Mouse (Mus musculus): Measurements from ENCODE around the gene B3gnt9. TPM values are rescaled to one million over a fixed set of nuclear protein-coding genes. Genes with fewer than 3 reads are reported as not detected.

B3gnt9 gene
- polyA plus RNA-seq, 1 experiment from 2014 or later = 27.4 TPM

DNA sequence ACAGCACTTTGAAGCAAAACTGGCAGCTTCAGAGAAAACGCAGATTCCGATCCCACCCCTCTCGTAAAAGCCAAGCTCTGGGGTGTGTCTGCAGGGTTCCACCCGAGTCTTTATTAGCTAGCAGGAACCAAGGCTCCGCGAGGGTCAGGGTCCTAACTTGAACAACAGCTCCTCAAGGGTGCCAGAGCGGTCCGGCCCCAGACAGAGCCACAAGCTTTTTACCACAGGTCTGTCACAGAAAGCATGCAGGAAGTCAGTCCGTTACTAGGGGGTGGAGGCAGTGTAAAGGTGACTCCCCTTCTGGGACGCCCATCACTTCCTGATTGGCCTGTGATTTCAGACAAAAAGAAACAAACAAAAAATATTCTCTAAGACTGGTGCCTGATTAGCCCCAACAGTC, 10.2 kb upstream of the B3gnt9 start:
- Histone ChIP-seq H3K27me3 (replicated peaks) (peaks cover 52% of the 10 kb centered on the region), H3K9me3 (no peaks in the 10 kb centered on the region), H3K9ac (no peak overlapping the region; the same call in 1 of the 2 replicates), H3K4me3 (replicated peaks) (peak overlapping the region; percentile 66), H3K27ac (no peak overlapping the region), H3K4me2 (peak overlapping the region; percentile 86), H3K36me3 (no peaks in the 10 kb centered on the region), H3K4me1 (peaks cover 32% of the 10 kb centered on the region)
- ATAC-seq (ENCODE audit: insufficient read depth, low FRiP score, low read depth) = no peak
- WGBS = 11% methylated on average over 10 of the region's 10 CpGs

DNA sequence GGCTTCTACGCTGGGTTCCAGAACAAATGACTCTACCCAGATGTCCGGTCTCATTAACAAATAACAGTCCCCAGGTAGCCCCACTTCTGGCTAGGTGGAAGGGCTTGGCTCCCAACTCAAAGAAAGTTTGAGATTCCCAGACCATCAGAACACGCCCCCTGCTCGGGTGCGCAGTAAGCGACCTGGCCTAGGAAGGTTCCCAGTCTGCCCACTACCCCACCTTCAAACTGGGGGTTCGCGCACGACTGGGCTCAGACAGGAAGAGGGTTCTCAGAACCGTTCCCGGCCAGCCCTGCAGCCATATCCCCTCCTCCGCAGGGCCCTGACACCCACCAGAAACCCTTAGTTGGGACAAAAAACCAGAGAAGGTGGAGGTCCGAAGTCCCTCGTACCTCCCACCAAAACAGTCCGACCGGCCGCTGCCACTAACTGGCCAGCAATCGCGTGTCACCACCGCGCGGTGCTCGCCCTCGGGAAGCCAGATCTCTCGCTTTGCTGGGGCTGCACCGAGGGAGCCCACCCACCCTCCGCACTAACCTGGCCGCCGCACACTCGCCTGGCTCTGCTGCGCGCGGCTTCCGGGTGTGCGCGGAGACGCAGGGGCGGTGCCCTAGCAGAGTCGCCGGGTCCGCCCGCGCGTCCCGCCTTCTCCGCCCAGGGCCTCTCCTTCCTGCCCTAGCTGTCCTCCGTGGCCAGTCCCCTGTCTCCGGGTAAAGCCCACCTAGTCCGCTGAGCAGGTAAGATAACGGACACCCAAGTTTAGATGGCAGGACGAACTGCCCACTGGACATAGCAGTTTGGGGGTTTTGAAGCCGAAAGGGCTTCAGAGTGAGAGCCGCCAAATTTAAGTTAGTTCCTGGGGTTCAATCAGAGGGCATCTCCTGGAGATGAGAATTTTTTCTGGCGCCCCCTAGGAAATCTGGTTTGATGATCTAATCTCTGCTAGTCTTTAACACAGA, 9.3 kb upstream of the B3gnt9 start, which contains the start of the genes Tradd and Fbxl8:
Gene Tradd (minus strand): TSS at position 586 of the 959 bp plus-strand sequence.
Gene Fbxl8 (plus strand): TSS at position 625 of the 959 bp plus-strand sequence.
- H3K27me3 ChIP-seq (replicated peaks) = peaks cover 48% of the 10 kb centered on the region
- peak; percentile 84 for ATAC-seq (ENCODE audit: insufficient read depth, low FRiP score, low read depth)
- peak within 1 kb of the TSS; percentile 59 for H3K9ac ChIP-seq
- no peaks in the 10 kb centered on the region for H3K9me3 ChIP-seq
- 1% methylated on average over 54 of the region's 54 CpGs for WGBS
- H3K4me3 ChIP-seq (replicated peaks) = peak within 1 kb of the TSS; percentile 66
- no peaks in the 10 kb centered on the region for H3K36me3 ChIP-seq
- no peak within 1 kb of the TSS for H3K27ac ChIP-seq
- peak within 1 kb of the TSS; percentile 86 for H3K4me2 ChIP-seq
- peaks cover 32% of the 10 kb centered on the region for H3K4me1 ChIP-seq

DNA sequence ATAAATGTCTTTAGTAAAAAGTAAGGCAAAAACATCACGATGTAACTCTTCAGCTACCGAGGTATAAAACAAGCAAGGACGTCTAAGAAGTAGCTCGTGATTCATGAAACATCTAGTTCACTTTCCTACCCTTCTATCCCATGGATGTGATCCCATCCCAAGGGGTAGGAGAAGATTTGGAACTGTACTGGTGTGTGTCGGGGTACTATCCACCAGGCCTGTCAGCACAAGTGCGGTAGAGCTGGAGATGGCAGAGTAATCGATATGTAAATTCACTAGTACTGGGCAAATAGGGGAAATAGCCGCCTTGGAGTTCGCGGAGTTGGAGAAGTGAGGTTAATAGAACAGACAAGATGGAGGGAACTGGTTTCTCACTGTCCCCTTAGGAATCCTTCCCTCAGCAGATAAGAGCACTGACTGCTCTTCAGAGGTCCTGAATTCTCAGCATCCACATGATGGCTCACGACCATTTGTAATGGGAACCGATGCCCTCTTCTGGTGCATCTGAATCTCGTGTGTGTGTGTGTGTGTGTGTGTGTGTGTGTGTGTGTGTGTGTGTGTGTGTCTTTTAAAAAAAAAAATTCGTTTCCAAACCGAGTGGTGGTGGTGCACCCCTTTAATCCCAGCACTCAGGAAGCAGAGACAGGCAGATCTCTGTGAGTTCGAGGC, 8.4 kb upstream of the B3gnt9 start:
- Histone ChIP-seq H3K4me2 (peak overlapping the region; percentile 86), H3K36me3 (no peaks in the 10 kb centered on the region), H3K27ac (no peak overlapping the region), H3K27me3 (replicated peaks) (peaks cover 48% of the 10 kb centered on the region), H3K9me3 (no peaks in the 10 kb centered on the region), H3K4me1 (peaks cover 32% of the 10 kb centered on the region), H3K4me3 (replicated peaks) (peak overlapping the region; percentile 66), H3K9ac (no peak overlapping the region)
- no peak for ATAC-seq (ENCODE audit: insufficient read depth, low FRiP score, low read depth)
- 42% methylated on average over 16 of the region's 16 CpGs for WGBS

DNA sequence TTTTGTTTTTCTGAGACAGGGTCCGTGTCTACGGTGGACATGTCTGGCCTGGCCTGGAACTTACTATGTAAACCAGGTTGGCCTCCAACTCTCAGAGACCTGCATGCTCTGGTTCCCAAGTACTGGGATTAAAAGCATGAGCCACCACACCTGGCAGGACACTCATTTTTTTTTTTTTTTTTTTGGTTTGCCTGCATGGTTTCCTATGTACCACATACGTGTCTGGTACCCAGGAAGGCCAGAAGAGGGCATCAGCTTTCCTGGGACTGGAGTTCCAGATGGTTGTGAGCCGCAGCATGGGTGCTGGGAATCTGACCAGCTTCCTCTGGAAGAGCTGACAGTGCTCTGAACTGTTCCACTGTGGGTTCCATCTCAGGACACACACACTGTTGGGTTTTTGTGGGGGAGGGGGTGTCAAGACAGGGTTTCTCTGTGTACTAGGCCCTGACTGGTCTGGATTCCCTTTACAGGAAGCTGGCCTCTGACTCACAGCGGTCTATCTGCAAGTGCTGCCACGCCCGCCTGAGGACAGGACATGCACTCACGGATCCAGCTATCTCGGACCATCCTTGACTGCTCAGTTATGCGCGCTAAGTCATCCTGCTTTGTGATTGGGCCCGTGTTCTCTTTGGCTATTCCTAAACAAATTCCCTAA, 6.5 kb upstream of the B3gnt9 start:
- Histone ChIP-seq H3K4me3 (replicated peaks) (no peak overlapping the region), H3K27me3 (replicated peaks) (peaks cover 34% of the 10 kb centered on the region), H3K4me2 (no peak overlapping the region), H3K9me3 (no peaks in the 10 kb centered on the region), H3K9ac (no peak overlapping the region), H3K36me3 (no peaks in the 10 kb centered on the region), H3K4me1 (peaks cover 28% of the 10 kb centered on the region), H3K27ac (no peak overlapping the region)
- 81% methylated on average over 12 of the region's 12 CpGs for WGBS
- ATAC-seq (ENCODE audit: insufficient read depth, low FRiP score, low read depth) = no peak

DNA sequence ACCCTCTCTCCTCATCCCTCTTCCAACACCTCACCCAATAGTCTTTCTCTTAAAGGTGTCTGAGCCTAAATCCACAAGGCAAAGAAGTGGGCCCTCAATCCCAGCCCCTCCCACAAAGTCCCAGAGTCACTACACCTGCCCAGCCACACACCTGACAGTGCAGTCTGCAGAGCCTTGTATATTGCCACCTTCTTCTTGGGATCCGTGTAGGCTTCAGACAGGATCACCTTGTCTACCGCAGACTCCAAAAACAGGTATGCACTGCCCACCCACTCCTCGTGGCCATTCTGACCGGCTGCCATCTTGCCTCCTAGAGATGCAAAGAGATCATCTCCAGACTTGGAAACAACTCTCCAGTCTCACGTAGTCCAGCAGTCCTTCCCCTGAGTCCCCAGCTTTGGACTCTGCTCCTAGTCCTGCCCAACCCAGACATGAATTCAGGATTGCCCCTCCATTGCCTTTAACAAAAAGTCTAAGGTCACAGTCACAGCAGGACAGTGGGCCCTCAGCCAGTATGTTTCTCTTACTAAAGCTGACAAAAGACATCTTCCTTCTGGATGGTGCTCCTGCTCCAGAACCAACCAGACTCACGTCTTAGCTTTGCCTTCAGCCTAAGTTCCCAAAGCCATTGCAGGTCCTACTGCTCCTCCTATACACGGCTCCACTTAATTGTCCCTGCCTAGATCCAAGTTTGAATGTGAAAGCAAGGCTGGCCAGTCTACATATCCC, 5.6 kb upstream of the B3gnt9 start:
- no peak overlapping the region for H3K4me2 ChIP-seq
- H3K27ac ChIP-seq = no peak overlapping the region
- H3K9ac ChIP-seq = no peak overlapping the region
- peaks cover 32% of the 10 kb centered on the region for H3K27me3 ChIP-seq (replicated peaks)
- no peak overlapping the region for H3K4me3 ChIP-seq (replicated peaks)
- peaks cover 28% of the 10 kb centered on the region for H3K4me1 ChIP-seq
- H3K9me3 ChIP-seq = no peaks in the 10 kb centered on the region
- H3K36me3 ChIP-seq = no peaks in the 10 kb centered on the region
- ATAC-seq (ENCODE audit: insufficient read depth, low FRiP score, low read depth) = no peak
- 73% methylated on average over 7 of the region's 7 CpGs for WGBS

DNA sequence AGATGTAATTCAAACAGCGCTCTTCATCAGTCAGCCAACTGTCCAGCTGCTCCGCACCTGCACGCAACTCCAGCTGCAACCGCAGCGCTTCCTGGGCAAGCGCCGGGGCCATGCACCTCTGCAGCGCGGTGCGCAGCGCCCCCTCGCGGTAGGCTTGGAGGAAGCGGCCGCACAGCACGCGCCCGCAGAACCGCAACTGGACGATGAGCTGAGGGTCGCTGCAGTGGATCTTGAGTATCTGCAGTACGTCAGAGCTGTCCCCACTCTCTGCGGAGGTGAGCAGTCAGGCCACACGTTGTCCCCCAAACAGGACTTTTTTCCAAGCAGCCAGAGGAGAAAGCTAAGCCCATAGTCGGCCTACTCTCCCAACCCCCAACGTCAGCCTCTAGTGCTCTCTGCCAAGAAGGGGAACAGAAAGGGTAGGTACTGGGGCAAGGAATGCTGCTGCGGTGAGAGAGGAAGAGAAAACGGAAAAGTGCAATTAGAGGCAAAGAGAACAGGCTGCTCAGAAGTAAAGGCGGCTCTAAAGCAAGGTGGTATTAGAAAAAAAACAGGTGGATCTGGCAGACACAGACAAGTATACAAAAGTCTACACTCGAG, 4.9 kb upstream of the B3gnt9 start:
- H3K36me3 ChIP-seq = no peaks in the 10 kb centered on the region
- H3K4me3 ChIP-seq (replicated peaks) = peak overlapping the region; percentile 40
- peak overlapping the region; percentile 92 for H3K4me2 ChIP-seq
- H3K9me3 ChIP-seq = no peaks in the 10 kb centered on the region
- H3K4me1 ChIP-seq = peaks cover 30% of the 10 kb centered on the region
- H3K27me3 ChIP-seq (replicated peaks) = peaks cover 32% of the 10 kb centered on the region
- no peak overlapping the region for H3K27ac ChIP-seq
- WGBS = 3% methylated on average over 30 of the region's 30 CpGs
- ATAC-seq (ENCODE audit: insufficient read depth, low FRiP score, low read depth) = 0 out of 2 replicates have a peak, but pooled peaks have one; percentile 24
- H3K9ac ChIP-seq = peak overlapping the region; percentile 37; the same call in 1 of the 2 replicates

DNA sequence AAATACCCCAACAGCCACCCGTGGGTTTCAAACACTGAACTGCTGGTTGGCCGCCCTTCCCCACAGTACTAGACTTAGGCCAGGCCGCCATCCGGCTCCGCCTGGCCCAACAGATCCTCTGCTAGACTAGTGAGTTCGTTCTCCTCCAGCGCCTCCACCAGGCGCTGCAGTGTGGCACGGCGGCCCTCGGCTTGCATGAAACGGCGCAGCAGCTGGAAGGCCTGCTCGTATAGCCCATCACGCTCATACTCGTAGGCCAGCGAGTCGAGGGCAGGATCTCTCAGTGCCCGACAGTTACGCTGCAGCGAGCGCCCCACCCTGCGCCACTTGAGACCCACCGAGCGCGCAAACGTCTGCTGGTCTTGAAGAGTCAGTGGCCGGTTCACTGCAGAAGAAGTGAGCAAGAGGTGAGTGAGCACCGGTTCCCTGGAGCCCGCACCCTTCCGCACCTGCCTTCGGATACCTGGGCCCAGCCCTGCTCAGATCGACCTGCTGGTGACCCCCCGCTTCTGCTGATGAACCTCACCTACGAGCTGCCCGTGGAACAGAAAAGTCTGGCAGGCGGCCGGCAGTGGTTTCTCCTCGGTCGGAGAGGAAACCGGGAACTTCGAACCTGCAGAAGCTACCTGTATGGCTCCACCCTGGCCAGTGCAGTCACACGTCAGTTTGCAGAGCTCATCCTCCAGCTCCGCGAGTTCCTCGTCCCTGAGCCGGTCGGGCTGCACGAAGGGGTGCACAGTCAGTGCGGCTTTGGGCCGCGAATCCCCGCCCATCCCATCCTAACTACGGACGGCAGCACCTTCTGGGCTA, 4.2 kb upstream of the B3gnt9 start:
- Histone ChIP-seq H3K27ac (no peak overlapping the region), H3K36me3 (no peaks in the 10 kb centered on the region), H3K9me3 (no peaks in the 10 kb centered on the region), H3K27me3 (replicated peaks) (peaks cover 32% of the 10 kb centered on the region), H3K4me2 (peak overlapping the region; percentile 92), H3K4me1 (peaks cover 30% of the 10 kb centered on the region), H3K9ac (peak overlapping the region; percentile 37; the same call in 1 of the 2 replicates), H3K4me3 (replicated peaks) (peak overlapping the region; percentile 40)
- no peak for ATAC-seq (ENCODE audit: insufficient read depth, low FRiP score, low read depth)
- WGBS = 10% methylated on average over 55 of the region's 55 CpGs

DNA sequence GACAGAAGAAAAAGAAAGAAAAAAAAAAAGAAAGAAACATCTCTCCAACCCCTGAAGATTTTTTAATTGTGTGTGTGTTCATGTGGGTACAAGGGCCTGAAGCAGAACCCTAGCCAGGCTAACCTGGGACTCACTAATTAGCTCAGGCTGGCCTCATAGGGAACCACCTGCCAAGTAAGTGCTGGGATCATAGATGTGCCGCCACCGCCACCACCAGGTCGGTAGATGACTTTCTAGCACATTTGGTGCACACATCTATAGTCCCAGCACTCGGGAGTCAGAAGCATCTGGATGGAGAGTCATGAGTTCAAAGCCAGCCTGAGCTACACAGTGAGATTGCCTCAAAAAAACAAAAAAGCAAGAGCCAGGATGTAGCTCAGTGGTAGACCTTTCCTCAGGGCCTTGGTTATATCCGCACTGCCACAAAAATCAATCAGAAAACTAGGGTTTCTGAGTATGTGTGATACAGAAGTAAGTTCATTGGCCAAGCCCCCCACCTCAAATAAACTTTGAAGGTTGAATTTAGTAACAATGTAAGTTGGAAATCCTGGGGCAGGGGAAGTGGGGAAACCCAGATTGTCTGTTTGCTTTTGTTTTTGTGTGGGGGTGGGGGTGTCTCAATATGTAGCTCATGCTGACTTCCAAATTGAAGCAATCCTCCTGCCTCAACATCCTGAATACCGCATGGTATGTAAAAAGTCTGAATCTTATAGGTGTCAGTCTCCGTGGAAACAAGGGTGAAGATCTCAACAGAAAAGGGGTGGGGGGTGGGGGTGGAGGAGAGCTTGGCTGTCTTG, 2.6 kb upstream of the B3gnt9 start:
- H3K9ac ChIP-seq = no peak overlapping the region
- 75% methylated on average over 7 of the region's 7 CpGs for WGBS

DNA sequence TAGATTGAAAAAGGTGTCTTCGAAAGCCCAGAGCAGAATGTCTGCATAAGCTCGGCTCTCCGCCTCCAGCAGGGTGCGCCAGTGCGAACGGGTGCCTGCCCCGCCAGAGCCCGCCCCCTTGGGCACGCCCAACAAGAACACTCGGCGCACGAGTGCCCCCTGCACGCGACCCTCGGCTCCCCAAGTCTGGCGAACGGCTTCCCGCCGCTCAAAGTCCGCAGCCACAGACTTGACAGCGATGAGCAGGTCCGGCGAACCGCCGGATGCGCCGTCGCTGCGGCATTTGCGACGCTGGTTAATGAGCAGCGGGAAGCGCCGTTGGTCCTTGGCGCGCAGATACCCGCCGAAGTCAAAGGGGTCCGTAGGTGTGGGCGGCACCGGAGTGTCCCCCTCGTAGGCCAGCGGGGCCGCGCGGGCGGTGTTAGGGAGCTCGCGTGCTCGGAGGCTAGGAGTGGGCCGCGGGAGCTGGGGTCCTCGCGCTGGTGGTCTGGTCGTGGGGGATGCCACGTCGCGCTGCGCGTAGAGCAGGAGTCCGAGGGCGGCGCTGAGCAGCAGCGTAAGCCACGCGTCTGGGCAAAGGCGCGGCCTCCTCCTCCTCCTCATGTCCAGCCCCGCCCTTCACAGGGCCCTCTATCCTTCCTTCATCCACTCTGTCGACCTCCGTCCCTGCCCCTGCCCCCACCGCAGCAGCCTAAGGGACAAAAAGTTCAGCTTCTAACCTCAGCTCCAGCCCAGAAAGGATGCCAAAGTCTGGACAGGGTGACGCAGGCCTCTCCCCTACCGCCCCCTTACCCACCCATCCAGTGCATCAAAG, 594 bp downstream of the B3gnt9 start:
- WGBS = under 1% methylated on average over 73 of the region's 74 CpGs
- Histone ChIP-seq H3K4me1 (peaks cover 24% of the 10 kb centered on the region), H3K4me3 (replicated peaks) (peak overlapping the region; percentile 63), H3K36me3 (peaks cover 13% of the 10 kb centered on the region), H3K27ac (peak overlapping the region; percentile 91), H3K27me3 (replicated peaks) (peaks cover 14% of the 10 kb centered on the region), H3K9ac (peak overlapping the region; percentile 49), H3K4me2 (peak overlapping the region; percentile 96), H3K9me3 (no peaks in the 10 kb centered on the region)
- peak; percentile 88 for ATAC-seq (ENCODE audit: insufficient read depth, low FRiP score, low read depth)

More for the DNA sequence above, 2.6 kb upstream of the B3gnt9 start:
- no peak for ATAC-seq (ENCODE audit: insufficient read depth, low FRiP score, low read depth)
- H3K4me2 ChIP-seq = no peak overlapping the region
- H3K36me3 ChIP-seq = no peaks in the 10 kb centered on the region; the same call in 1 of the 2 replicates
- H3K4me1 ChIP-seq = peaks cover 32% of the 10 kb centered on the region
- no peak overlapping the region for H3K4me3 ChIP-seq (replicated peaks)
- peaks cover 28% of the 10 kb centered on the region for H3K27me3 ChIP-seq (replicated peaks)
- no peak overlapping the region for H3K27ac ChIP-seq
- no peaks in the 10 kb centered on the region for H3K9me3 ChIP-seq

Data from stomach, embryonic 15.5 days (tissue).